Mouse (Mus musculus) intestine, postnatal 0 days (tissue): ENCODE data around the gene Galc. TPM values are rescaled to one million over a fixed set of nuclear protein-coding genes. Genes with fewer than 3 reads are reported as not detected.

Source experiments
- ATAC-seq: fragments of 200-750 bp; cut with Nextera tagmentation; 2 replicates; pipeline ENCODE4 v1.8.0; 2017; ENCODE audit warnings: mild to moderate bottlenecking, moderate TSS enrichment, moderate library complexity
- H3K27ac ChIP-seq: fragments of 300-500 bp; sonication (generic); 2 replicates; pipeline ENCODE4 v1.5.1; 2014; ENCODE audit warnings: mild to moderate bottlenecking, low read depth, low read length, moderate library complexity
- H3K27me3 ChIP-seq: fragments of 300-500 bp; sonication (generic); replicated peaks from 2 replicates; pipeline ENCODE4 v1.6.1; 2014; ENCODE audit warnings: low read length, mixed read lengths; ENCODE audit not compliant: control insufficient read depth, insufficient read depth
- H3K36me3 ChIP-seq: fragments of 300-500 bp; sonication (generic); 2 replicates; pipeline ENCODE4 v1.6.1; 2014; ENCODE audit warnings: mild to moderate bottlenecking, moderate library complexity; ENCODE audit not compliant: control insufficient read depth, insufficient read depth
- H3K4me1 ChIP-seq: fragments of 300-500 bp; sonication (generic); replicated peaks from 2 replicates; pipeline ENCODE4 v1.6.1; 2014; ENCODE audit warnings: antibody characterized with exemption, low read length, mixed read lengths; ENCODE audit not compliant: control insufficient read depth, insufficient read depth
- H3K4me2 ChIP-seq: fragments of 300-500 bp; sonication (generic); replicated peaks from 2 replicates; pipeline ENCODE4 v1.6.1; 2014; ENCODE audit warnings: low read depth, mild to moderate bottlenecking, moderate library complexity
- H3K4me3 ChIP-seq: fragments of 300-500 bp; sonication (generic); 2 replicates; pipeline ENCODE4 v1.5.1; 2014; ENCODE audit warnings: low read depth, low read length
- H3K9ac ChIP-seq: fragments of 300-500 bp; sonication (generic); 2 replicates; pipeline ENCODE4 v1.6.1; 2014; ENCODE audit warnings: mild to moderate bottlenecking, low read depth, low read length
- H3K9me3 ChIP-seq: fragments of 300-500 bp; sonication (generic); 2 replicates; pipeline ENCODE4 v1.6.1; 2016; ENCODE audit warnings: mixed run types; ENCODE audit not compliant: control insufficient read depth
- CTCF ChIP-seq: sonication (generic); IDR thresholded peaks from 2 replicates; pipeline ENCODE4 v1.5.1; 2016; ENCODE audit warnings: low read depth, mild to moderate bottlenecking, control low read depth, antibody characterized with exemption, moderate library complexity
- WGBS: fragments of 180-500 bp; shearing (Covaris S2); extraction: QIAGEN DNeasy Blood & Tissue Kit; methylation state at CpG from one replicate; pipeline ENCODE4 v1.1.7; 2014; 5-methylcytosine and 5-hydroxymethylcytosine counted together
- polyA plus RNA-seq: library from polyadenylated mRNA; unstranded; fragments of >200 nt; fragmentation: Nextera tagmentation; extraction: Ambion mirVana; gene quantifications from 2 replicates; pipeline ENCODE4 v1.2.1, GENCODE M21; 2015

Gene Galc
- polyA plus RNA-seq, 1 experiment from 2014 or later = 13.1 TPM

GRCm38 (mm10) chr12:98208104-98208503 lies 51.2 kb downstream of the Galc start:
- Histone ChIP-seq H3K36me3 (peaks cover 12% of the 10 kb centered on the region), H3K27ac (no peak overlapping the region), H3K4me2 (no peak overlapping the region), H3K9me3 (no peaks in the 10 kb centered on the region), H3K4me1 (no peaks in the 10 kb centered on the region), H3K27me3 (no peaks in the 10 kb centered on the region), H3K4me3 (no peak overlapping the region), H3K9ac (no peak overlapping the region)
- 89% methylated on average over 10 of the region's 10 CpGs for WGBS
- ATAC-seq = no peak
- TF ChIP-seq CTCF = no peak

GRCm38 (mm10) chr12:98205450-98206051 lies 53.7 kb downstream of the Galc start:
- Histone ChIP-seq H3K27ac (no peak overlapping the region), H3K36me3 (peaks cover 8% of the 10 kb centered on the region), H3K9me3 (no peaks in the 10 kb centered on the region), H3K4me3 (no peak overlapping the region), H3K9ac (no peak overlapping the region), H3K4me1 (no peaks in the 10 kb centered on the region), H3K4me2 (no peak overlapping the region), H3K27me3 (no peaks in the 10 kb centered on the region)
- no peak for TF ChIP-seq CTCF
- 59% methylated on average over 4 of the region's 4 CpGs for WGBS
- ATAC-seq = no peak

GRCm38 (mm10) chr12:98197401-98197800 lies 61.9 kb downstream of the Galc start:
- ATAC-seq = no peak
- Histone ChIP-seq H3K27ac (no peak overlapping the region), H3K27me3 (no peaks in the 10 kb centered on the region), H3K36me3 (no peaks in the 10 kb centered on the region), H3K4me3 (no peak overlapping the region), H3K9me3 (no peaks in the 10 kb centered on the region), H3K4me1 (no peaks in the 10 kb centered on the region), H3K9ac (no peak overlapping the region), H3K4me2 (no peak overlapping the region)
- 60% methylated on average over 1 of the region's 1 CpGs for WGBS
- TF ChIP-seq CTCF = no peak

- whole genome bisulfite sequencing = 75% methylated on average over 1 of the region's 1 CpGs
These were observed 69.1 kb downstream of the Galc start for GRCm38 (mm10) chr12:98190201-98190600.

GRCm38 (mm10) chr12:98189096-98189495 lies 70.2 kb downstream of the Galc start:
- no peaks in the 10 kb centered on the region for H3K36me3 ChIP-seq
- H3K27me3 ChIP-seq = no peaks in the 10 kb centered on the region
- H3K27ac ChIP-seq = no peak overlapping the region
- H3K9ac ChIP-seq = no peak overlapping the region
- 72% methylated on average over 9 of the region's 9 CpGs for WGBS
- H3K4me2 ChIP-seq = no peak overlapping the region
- no peaks in the 10 kb centered on the region for H3K9me3 ChIP-seq
- no peak overlapping the region for H3K4me3 ChIP-seq
- no peak for ATAC-seq
- TF ChIP-seq CTCF = no peak
- H3K4me1 ChIP-seq = no peaks in the 10 kb centered on the region

More at GRCm38 (mm10) chr12:98190201-98190600, 69.1 kb downstream of the Galc start:
- TF ChIP-seq CTCF = no peak
- Histone ChIP-seq H3K27ac (no peak overlapping the region), H3K36me3 (no peaks in the 10 kb centered on the region), H3K27me3 (no peaks in the 10 kb centered on the region), H3K9me3 (no peaks in the 10 kb centered on the region), H3K9ac (no peak overlapping the region), H3K4me1 (no peaks in the 10 kb centered on the region), H3K4me2 (no peak overlapping the region), H3K4me3 (no peak overlapping the region)
- ATAC-seq = no peak

GRCm38 (mm10) chr12:98187186-98187899 lies 71.9 kb downstream of the Galc start:
- no peaks in the 10 kb centered on the region for H3K9me3 ChIP-seq
- H3K36me3 ChIP-seq = no peaks in the 10 kb centered on the region
- H3K4me3 ChIP-seq = no peak overlapping the region
- H3K27ac ChIP-seq = no peak overlapping the region
- ATAC-seq = no peak
- 59% methylated on average over 8 of the region's 8 CpGs for WGBS
- no peak for TF ChIP-seq CTCF
- H3K27me3 ChIP-seq = 0 out of 2 replicates have a peak, but pooled peaks cover 4% of the 10 kb centered on the region
- H3K9ac ChIP-seq = no peak overlapping the region
- no peak overlapping the region for H3K4me2 ChIP-seq
- no peaks in the 10 kb centered on the region for H3K4me1 ChIP-seq
